Mouse (Mus musculus) liver, embryonic 14.5 days (tissue): ENCODE measurements around the gene Txlna. TPM values are rescaled to one million over a fixed set of nuclear protein-coding genes. Genes with fewer than 3 reads are reported as not detected.

Experiments
- ATAC-seq: fragments of 200-750 bp; cut with Nextera tagmentation; 2 replicates; pipeline ENCODE4 v1.8.0; 2017; ENCODE audit warnings: moderate number of reproducible peaks, mild to moderate bottlenecking, moderate library complexity; ENCODE audit not compliant: insufficient read depth
- DNase-seq, 3 experiments: peaks; one replicate each; pipeline ENCODE4 v3.0.0-alpha.2; 2012 to 2013; ENCODE audit warnings: low read depth in 3 of 3, low spot score in 3 of 3
- H3K27ac ChIP-seq: fragments of 300-500 bp; sonication (generic); 2 replicates; pipeline ENCODE4 v1.5.1; 2014; ENCODE audit warnings: moderate library complexity, mild to moderate bottlenecking, control low read depth, inconsistent platforms
- H3K27me3 ChIP-seq: fragments of 300-500 bp; sonication (generic); 2 replicates; pipeline ENCODE4 v1.6.1; 2014; ENCODE audit warnings: mild to moderate bottlenecking, low read length, moderate library complexity; ENCODE audit not compliant: control insufficient read depth, insufficient read depth
- H3K36me3 ChIP-seq: fragments of 300-500 bp; sonication (generic); replicated peaks from 2 replicates; pipeline ENCODE4 v1.6.1; 2014; ENCODE audit warnings: low read depth; ENCODE audit not compliant: control insufficient read depth, insufficient read depth
- H3K4me1 ChIP-seq, 2 experiments: fragments of 200-500 bp in 1 of 2; fragments of 300-500 bp in 1 of 2; sonication (generic) in 1 of 2; replicated peaks; 2 replicates each; pipeline ENCODE4 v1.6.1; 2012 to 2014; ENCODE audit warnings: antibody characterized with exemption in 1 of 2, inconsistent platforms in 1 of 2, low read length in 1 of 2; ENCODE audit not compliant: control insufficient read depth in 2 of 2, insufficient read depth in 2 of 2
- H3K4me2 ChIP-seq: fragments of 300-500 bp; sonication (generic); 2 replicates; pipeline ENCODE4 v1.6.1; 2014; ENCODE audit warnings: low read depth, mild to moderate bottlenecking, control low read depth, moderate library complexity
- H3K4me3 ChIP-seq, 2 experiments: fragments of 200-500 bp in 1 of 2; fragments of 300-500 bp in 1 of 2; sonication (generic) in 1 of 2; 2 replicates each; pipeline ENCODE4 v1.5.1; 2012 to 2014; ENCODE audit warnings: low read depth in 2 of 2, low read length in 2 of 2, mild to moderate bottlenecking in 2 of 2, control low read depth in 1 of 2, inconsistent platforms in 1 of 2, moderate library complexity in 1 of 2; ENCODE audit not compliant: insufficient read depth in 1 of 2
- H3K9ac ChIP-seq: fragments of 300-500 bp; sonication (generic); replicated peaks from 2 replicates; pipeline ENCODE4 v1.6.1; 2014; ENCODE audit warnings: mild to moderate bottlenecking, control low read depth, moderate library complexity
- H3K9me3 ChIP-seq: fragments of 300-500 bp; sonication (generic); 2 replicates; pipeline ENCODE4 v1.6.1; 2016; ENCODE audit warnings: low read length, mixed read lengths; ENCODE audit not compliant: control insufficient read depth
- CTCF ChIP-seq: IDR thresholded peaks from 2 replicates; pipeline ENCODE4 v1.5.1; 2016; ENCODE audit warnings: antibody characterized with exemption, low read depth, control low read depth
- EP300 ChIP-seq: IDR thresholded peaks from 2 replicates; pipeline ENCODE4 v1.6.1; 2016; ENCODE audit warnings: antibody characterized with exemption, low read depth
- WGBS: fragments of 180-500 bp; shearing (Covaris S2); extraction: QIAGEN DNeasy Blood & Tissue Kit; methylation state at CpG from one replicate; pipeline ENCODE4 v1.1.7; 2014; ENCODE audit not compliant: insufficient replicate concordance; 5-methylcytosine and 5-hydroxymethylcytosine counted together
- polyA plus RNA-seq, 2 experiments: library from polyadenylated mRNA; depleted of rRNA in 1 of 2; stranded (reverse) in 1 of 2; unstranded in 1 of 2; fragments of >200 nt; fragmentation: Nextera tagmentation in 1 of 2; extraction: Ambion mirVana in 1 of 2; gene quantifications; 2 replicates each; pipeline versions ENCODE4 v1.2.1 to v1.2.3; 2012 to 2014

The Txlna gene
- polyA plus RNA-seq (2012; rRNA removed): 12.2 and 17.0 TPM in 2 replicates
- polyA plus RNA-seq (2014; fragmentation: Nextera tagmentation; extraction: Ambion mirVana): 26.3 and 30.3 TPM in 2 replicates

DNA sequence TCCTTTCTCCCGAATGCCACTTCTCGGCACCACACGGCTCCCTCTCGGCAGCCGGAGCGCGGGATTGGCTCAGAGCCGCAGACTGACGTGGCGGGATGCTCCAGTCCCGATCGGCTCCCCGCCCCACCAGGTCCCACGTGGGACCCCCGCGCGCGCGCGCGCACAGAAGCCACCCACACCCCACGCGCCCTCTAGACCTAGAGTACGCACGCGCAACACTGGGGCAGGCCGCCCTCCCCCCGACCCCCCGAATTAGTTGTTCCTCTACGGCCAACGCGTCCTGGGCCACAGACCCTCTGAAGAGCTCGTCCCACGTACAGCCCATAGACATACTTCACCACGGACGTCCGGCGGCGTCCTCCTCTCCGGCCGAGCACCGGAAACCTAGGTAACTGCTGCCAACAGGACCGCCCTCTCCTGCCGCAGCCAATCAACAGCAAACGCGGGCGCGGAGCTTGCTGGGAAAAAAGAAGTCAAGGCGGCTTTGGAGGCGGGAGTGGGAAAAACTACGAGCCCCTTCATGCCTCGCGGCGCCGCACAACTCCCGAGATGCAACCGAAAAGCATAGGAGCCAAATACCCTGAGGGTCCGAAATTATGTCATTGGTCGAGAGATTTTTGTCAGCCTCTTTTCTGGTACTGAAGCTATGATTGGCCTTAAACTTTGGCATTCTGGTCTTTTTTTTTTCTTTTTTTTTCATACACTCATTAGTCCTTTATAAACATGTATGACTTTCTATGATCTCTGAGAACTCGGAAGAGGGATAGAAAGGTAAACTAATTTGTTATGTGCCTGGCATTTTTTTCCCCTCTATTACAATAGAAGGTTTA lies at the start of gene Txlna:
TSS of gene Txlna (minus strand) at position 428 of the 830 bp plus-strand sequence.
- Histone ChIP-seq H3K36me3 (peaks cover 31% of the 10 kb centered on the region), H3K9me3 (no peaks in the 10 kb centered on the region), H3K4me2 (peak within 1 kb of the TSS; percentile 85), H3K27me3 (no peaks in the 10 kb centered on the region), H3K4me3 (peak within 1 kb of the TSS; percentile 57 to 93), H3K4me1 (peaks cover 10 to 12% of the 10 kb centered on the region in 2 experiments), H3K27ac (peak within 1 kb of the TSS; percentile 56), H3K9ac (peak within 1 kb of the TSS; percentile 74)
- ATAC-seq (peak; percentile 93), DNase-seq (peak; percentile 95 to 97 (median 95))
- no peak; the same call in 1 of the 2 replicates for TF ChIP-seq EP300
- no peak for TF ChIP-seq CTCF
- WGBS: under 1% methylated on average over 60 of the region's 60 CpGs

DNA sequence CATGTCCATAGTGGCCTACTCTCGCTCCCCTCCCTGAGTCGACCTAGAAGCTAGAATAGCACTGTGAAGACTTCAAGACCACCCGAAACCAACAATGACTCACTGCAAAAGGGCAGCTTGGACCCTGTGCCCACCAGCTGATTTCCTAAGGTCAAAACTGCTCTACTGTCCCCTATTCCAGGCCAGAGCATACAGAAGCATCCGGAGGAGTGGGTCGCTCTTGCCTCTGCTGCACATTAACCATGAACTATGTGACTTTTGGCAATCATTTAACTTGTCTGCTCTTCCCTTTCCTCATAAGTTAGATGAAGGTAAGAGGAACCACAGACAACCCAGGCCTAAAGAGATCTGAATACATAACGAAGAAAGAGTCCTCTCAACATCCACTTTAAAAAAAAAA lies 43.7 kb upstream of the Txlna start:
- no peak overlapping the region for H3K4me3 ChIP-seq
- H3K27ac ChIP-seq: no peak overlapping the region
- ATAC-seq: no peak
- no peaks in the 10 kb centered on the region; the same call in 1 of the 2 replicates for H3K36me3 ChIP-seq
- no peak for TF ChIP-seq CTCF
- TF ChIP-seq EP300: no peak
- H3K9ac ChIP-seq: no peak overlapping the region
- H3K27me3 ChIP-seq: no peaks in the 10 kb centered on the region
- no peaks in the 10 kb centered on the region for H3K9me3 ChIP-seq
- H3K4me1 ChIP-seq: no peaks in the 10 kb centered on the region
- WGBS: 78% methylated on average over 6 of the region's 6 CpGs
- no peak overlapping the region for H3K4me2 ChIP-seq
- no peak for DNase-seq

DNA sequence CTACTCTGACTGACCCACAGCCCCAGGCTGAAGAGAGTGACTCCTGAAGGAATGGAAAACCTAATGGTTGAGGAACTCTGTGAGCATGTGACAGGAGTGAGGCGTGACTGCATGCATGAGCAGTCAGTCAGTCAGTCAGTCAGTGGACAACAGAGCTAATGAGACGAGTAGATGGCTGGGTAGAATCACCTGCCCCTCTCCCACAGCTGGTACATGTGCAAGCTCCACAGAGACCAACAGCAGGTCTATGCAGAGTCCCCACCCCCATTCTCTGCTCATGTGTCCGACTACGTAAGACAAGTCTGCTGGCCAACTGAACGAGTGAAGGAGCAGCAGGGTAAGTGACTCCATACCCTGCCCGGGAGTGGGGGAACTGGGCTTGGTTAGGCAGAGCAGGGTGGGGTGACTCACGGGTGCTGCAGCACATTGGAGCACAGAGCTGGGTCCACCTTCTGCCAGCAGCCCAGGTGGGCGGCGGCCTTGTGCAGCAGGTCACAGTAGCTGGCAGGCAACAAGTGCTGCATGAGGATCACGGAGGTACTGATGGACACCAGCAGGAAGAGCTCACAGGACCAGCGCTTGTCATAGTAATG lies 43.1 kb upstream of the Txlna start:
- Histone ChIP-seq H3K27ac (no peak overlapping the region), H3K4me2 (no peak overlapping the region), H3K4me3 (no peak overlapping the region), H3K36me3 (no peaks in the 10 kb centered on the region; the same call in 1 of the 2 replicates), H3K9me3 (no peaks in the 10 kb centered on the region), H3K27me3 (no peaks in the 10 kb centered on the region), H3K9ac (no peak overlapping the region), H3K4me1 (no peaks in the 10 kb centered on the region)
- DNase-seq (no peak), ATAC-seq (no peak)
- TF ChIP-seq EP300 (no peak), CTCF (no peak)
- WGBS: 69% methylated on average over 11 of the region's 11 CpGs

DNA sequence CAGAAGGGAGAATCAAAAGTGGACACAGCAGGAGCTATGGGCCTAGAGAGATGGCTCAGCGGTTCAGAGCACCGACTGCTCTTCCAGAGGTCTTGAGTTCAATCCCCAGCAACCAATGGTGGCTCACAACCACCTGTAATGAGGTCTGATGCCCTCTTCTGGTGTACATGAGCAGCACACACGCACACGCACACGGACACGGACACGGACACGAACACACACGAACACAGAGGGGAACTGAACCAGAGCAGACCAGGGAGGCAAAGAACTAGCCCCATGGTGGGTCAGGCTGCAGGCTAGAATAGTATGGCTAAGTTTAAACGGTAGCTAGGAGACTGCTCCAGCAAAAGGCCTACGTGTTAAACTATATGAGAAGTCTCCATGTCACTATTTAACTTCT lies 41.0 kb upstream of the Txlna start:
- TF ChIP-seq CTCF: peak; percentile 51
- TF ChIP-seq EP300: no peak
- H3K27ac ChIP-seq: no peak overlapping the region
- no peaks in the 10 kb centered on the region for H3K9me3 ChIP-seq
- no peak overlapping the region for H3K9ac ChIP-seq
- no peaks in the 10 kb centered on the region for H3K4me1 ChIP-seq
- H3K4me3 ChIP-seq: no peak overlapping the region
- no peak overlapping the region for H3K4me2 ChIP-seq
- ATAC-seq (no peak), DNase-seq (no peak)
- 77% methylated on average over 11 of the region's 11 CpGs for WGBS
- no peaks in the 10 kb centered on the region; the same call in 1 of the 2 replicates for H3K36me3 ChIP-seq
- no peaks in the 10 kb centered on the region for H3K27me3 ChIP-seq

DNA sequence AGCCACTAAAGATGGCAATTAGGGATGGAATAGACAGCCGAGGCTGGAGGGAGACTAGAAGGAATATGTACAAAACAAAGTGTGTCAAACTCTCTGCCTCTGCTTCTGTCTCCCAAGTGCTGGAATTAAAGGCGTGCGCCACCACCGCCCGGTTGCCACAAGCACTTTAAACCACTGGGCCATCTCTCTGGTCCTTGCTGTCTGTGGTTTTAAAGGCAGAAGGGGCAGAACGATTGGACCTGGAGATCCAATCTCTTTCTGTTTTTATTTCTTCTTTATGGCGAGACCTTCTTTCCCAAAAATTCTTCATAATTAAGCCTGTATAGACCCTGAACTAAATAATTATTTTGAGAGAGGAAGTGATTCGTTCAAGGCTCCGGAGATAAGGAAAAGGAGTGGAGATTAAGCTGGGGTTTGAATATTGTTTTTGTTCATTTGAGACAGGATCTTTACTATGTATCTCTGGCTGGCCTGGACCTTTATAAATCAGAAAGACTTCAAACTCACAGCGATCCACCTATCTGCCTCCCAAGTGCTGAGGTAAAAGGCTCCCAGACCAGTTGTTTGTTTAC lies 32.1 kb upstream of the Txlna start:
- no peaks in the 10 kb centered on the region for H3K27me3 ChIP-seq
- H3K9me3 ChIP-seq: no peaks in the 10 kb centered on the region
- 3% methylated on average over 10 of the region's 10 CpGs for WGBS
- peak overlapping the region; percentile 98 for H3K4me2 ChIP-seq
- TF ChIP-seq EP300 (no peak), CTCF (0 out of 2 replicates have a peak, but pooled peaks have one; percentile 1)
- peak overlapping the region; percentile 78 for H3K9ac ChIP-seq
- DNase-seq: no peak
- H3K4me1 ChIP-seq: peaks cover 9 to 13% of the 10 kb centered on the region in 2 experiments
- ATAC-seq: peak; percentile 35
- H3K27ac ChIP-seq: no peak overlapping the region
- peak overlapping the region; percentile 90 for H3K4me3 ChIP-seq
- H3K36me3 ChIP-seq: no peaks in the 10 kb centered on the region
